Mouse (Mus musculus) fibroblast of lung, adult 2 months (primary cell): ENCODE data around the gene B230104I21Rik.

Experiments used
- DNase-seq: peaks from one replicate; pipeline ENCODE4 v3.0.0-alpha.2; 2011; ENCODE audit warnings: low read depth

The B230104I21Rik gene

GRCm38 (mm10) chr4:154393196-154394122 lies 57.5 kb downstream of the B230104I21Rik start:
- DNase-seq: no peak

GRCm38 (mm10) chr4:154394123-154394722 lies 58.3 kb downstream of the B230104I21Rik start:
- no peak for DNase-seq

- DNase-seq: no peak
Observed at GRCm38 (mm10) chr4:154396652-154397301, 60.9 kb downstream of the B230104I21Rik start.
